Mouse (Mus musculus): Measurements from ENCODE around the gene Grasp. TPM values are rescaled to one million over a fixed set of nuclear protein-coding genes. Genes with fewer than 3 reads are reported as not detected.

Gene Grasp
- polyA plus RNA-seq, 2 experiments, result 7.5 to 20.5 TPM

DNA sequence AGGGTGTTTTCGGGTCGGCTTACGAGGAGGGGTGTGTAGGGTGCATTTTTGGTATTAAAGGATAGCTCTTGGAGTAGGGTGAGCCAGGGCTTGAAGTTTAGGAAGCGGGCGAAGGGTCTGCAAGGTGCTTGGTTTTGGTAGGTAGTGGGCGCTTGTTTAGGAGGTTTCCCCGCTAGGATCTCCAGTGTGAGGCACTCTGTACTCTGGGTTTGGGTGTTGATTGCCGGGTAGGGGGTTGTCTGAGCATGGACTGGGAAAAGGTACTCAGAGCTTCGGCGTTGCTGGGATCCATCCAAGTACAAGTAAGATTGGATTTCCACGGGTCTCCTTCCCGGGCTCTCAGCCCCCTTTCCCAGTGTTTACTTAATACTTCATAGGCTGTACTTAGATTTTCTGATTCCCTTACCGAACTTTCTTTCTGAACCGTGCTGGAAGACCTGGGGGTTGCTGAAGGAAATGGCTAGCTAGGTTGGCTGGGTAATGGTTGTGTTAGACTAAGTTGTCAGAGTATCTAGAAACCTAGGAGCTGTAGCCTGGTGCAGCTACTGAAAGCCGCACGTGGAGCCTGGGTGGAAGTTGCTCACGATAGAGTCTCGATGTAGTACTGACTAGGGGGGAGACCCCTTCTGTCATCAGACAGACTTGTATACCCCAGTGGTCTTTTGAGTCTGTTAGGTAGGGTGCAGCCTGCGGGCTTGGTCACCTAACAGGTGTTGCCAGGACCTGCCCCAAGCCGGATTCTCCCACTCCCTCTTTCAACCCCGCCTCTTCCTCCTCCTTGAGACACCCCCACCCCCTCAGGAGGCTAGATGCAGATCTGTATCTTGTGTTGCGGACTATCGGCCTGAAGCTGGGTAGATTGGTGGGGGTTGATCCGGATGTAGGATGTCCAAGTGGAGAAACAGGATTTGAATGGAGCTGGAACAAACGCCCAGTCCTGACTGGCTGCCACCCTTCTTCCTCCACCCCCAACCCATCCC, 43.4 kb downstream of the Grasp start:
- Histone ChIP-seq H3K36me3 (ENCODE audit: control insufficient read depth, insufficient read depth, low read length) (peaks cover 22% of the 10 kb centered on the region), H3K9me3 (ENCODE audit: control insufficient read depth, low read length) (no peaks in the 10 kb centered on the region), H3K4me1 (ENCODE audit: control insufficient read depth, insufficient read depth, low read length) (peaks cover 20% of the 10 kb centered on the region), H3K27ac (replicated peaks; ENCODE audit: low read depth, low read length) (0 out of 2 replicates have a peak overlapping the region, but pooled peaks have one; percentile 30), H3K4me2 (replicated peaks; ENCODE audit: low read depth, low read length, severe bottlenecking) (peak overlapping the region; percentile 92), H3K9ac (ENCODE audit: low read depth, low read length, severe bottlenecking) (peak overlapping the region; percentile 67), H3K4me3 (replicated peaks; ENCODE audit: low read length) (peak overlapping the region; percentile 48), H3K27me3 (ENCODE audit: control insufficient read depth, insufficient read depth, low read length) (no peaks in the 10 kb centered on the region)
- DNase-seq (ENCODE audit: low spot score) (peak; percentile 13), ATAC-seq (ENCODE audit: low FRiP score, low read depth) (no peak)
- WGBS, result 5% methylated on average over 25 of the region's 25 CpGs
- TF ChIP-seq POLR2A (IDR thresholded peaks at IDR 0.05; ENCODE audit: borderline replicate concordance, extremely low read depth, insufficient read depth, insufficient read length), result no peak

GRCm38 (mm10) chr15:101270101-101270820, 46.3 kb downstream of the Grasp start:
- TF ChIP-seq POLR2A (IDR thresholded peaks at IDR 0.05; ENCODE audit: borderline replicate concordance, extremely low read depth, insufficient read depth, insufficient read length), result no peak
- Histone ChIP-seq H3K4me3 (replicated peaks; ENCODE audit: low read length) (no peak overlapping the region), H3K9ac (ENCODE audit: low read depth, low read length, severe bottlenecking) (no peak overlapping the region), H3K27ac (replicated peaks; ENCODE audit: low read depth, low read length) (no peak overlapping the region), H3K27me3 (ENCODE audit: control insufficient read depth, insufficient read depth, low read length) (no peaks in the 10 kb centered on the region), H3K9me3 (ENCODE audit: control insufficient read depth, low read length) (no peaks in the 10 kb centered on the region), H3K36me3 (ENCODE audit: control insufficient read depth, insufficient read depth, low read length) (peaks cover 46% of the 10 kb centered on the region), H3K4me2 (replicated peaks; ENCODE audit: low read depth, low read length, severe bottlenecking) (no peak overlapping the region), H3K4me1 (ENCODE audit: control insufficient read depth, insufficient read depth, low read length) (peaks cover 19% of the 10 kb centered on the region)
- WGBS, result 90% methylated on average over 29 of the region's 29 CpGs
- no peak for ATAC-seq (ENCODE audit: low FRiP score, low read depth)
- no peak for DNase-seq (ENCODE audit: low spot score)

- TF ChIP-seq POLR2A (IDR thresholded peaks at IDR 0.05; ENCODE audit: borderline replicate concordance, extremely low read depth, insufficient read depth, insufficient read length), result no peak
- DNase-seq (ENCODE audit: low spot score) (no peak), ATAC-seq (ENCODE audit: low FRiP score, low read depth) (no peak)
- no peaks in the 10 kb centered on the region for H3K9me3 ChIP-seq (ENCODE audit: control insufficient read depth, low read length)
- 63% methylated on average over 3 of the region's 3 CpGs for WGBS
- H3K4me2 ChIP-seq (replicated peaks; ENCODE audit: low read depth, low read length, severe bottlenecking), result no peak overlapping the region
- H3K4me1 ChIP-seq (ENCODE audit: control insufficient read depth, insufficient read depth, low read length), result peaks cover 11% of the 10 kb centered on the region
- no peak overlapping the region for H3K27ac ChIP-seq (replicated peaks; ENCODE audit: low read depth, low read length)
- no peak overlapping the region for H3K4me3 ChIP-seq (replicated peaks; ENCODE audit: low read length)
- peaks cover 46% of the 10 kb centered on the region for H3K36me3 ChIP-seq (ENCODE audit: control insufficient read depth, insufficient read depth, low read length)
- no peaks in the 10 kb centered on the region for H3K27me3 ChIP-seq (ENCODE audit: control insufficient read depth, insufficient read depth, low read length)
- H3K9ac ChIP-seq (ENCODE audit: low read depth, low read length, severe bottlenecking), result no peak overlapping the region
These were observed 47.1 kb downstream of the Grasp start for GRCm38 (mm10) chr15:101271107-101271506.

- Histone ChIP-seq H3K4me2 (replicated peaks; ENCODE audit: low read depth, low read length, severe bottlenecking) (no peak overlapping the region), H3K9ac (ENCODE audit: low read depth, low read length, severe bottlenecking) (no peak overlapping the region), H3K4me3 (replicated peaks; ENCODE audit: low read length) (no peak overlapping the region), H3K27me3 (ENCODE audit: control insufficient read depth, insufficient read depth, low read length) (no peaks in the 10 kb centered on the region), H3K9me3 (ENCODE audit: control insufficient read depth, low read length) (no peaks in the 10 kb centered on the region), H3K36me3 (ENCODE audit: control insufficient read depth, insufficient read depth, low read length) (peaks cover 46% of the 10 kb centered on the region), H3K27ac (replicated peaks; ENCODE audit: low read depth, low read length) (no peak overlapping the region), H3K4me1 (ENCODE audit: control insufficient read depth, insufficient read depth, low read length) (peaks cover 9% of the 10 kb centered on the region; the same call in 1 of the 2 replicates)
- ATAC-seq (ENCODE audit: low FRiP score, low read depth) (no peak), DNase-seq (ENCODE audit: low spot score) (no peak)
- WGBS, result 86% methylated on average over 15 of the region's 15 CpGs
- no peak for TF ChIP-seq POLR2A (IDR thresholded peaks at IDR 0.05; ENCODE audit: borderline replicate concordance, extremely low read depth, insufficient read depth, insufficient read length)
These were observed 47.5 kb downstream of the Grasp start for GRCm38 (mm10) chr15:101271513-101271912.

GRCm38 (mm10) chr15:101274380-101274779, 50.4 kb downstream of the Grasp start:
- WGBS, result 79% methylated on average over 6 of the region's 6 CpGs
- ATAC-seq (ENCODE audit: low FRiP score, low read depth) (no peak), DNase-seq (ENCODE audit: low spot score) (no peak)

More at GRCm38 (mm10) chr15:101274380-101274779, 50.4 kb downstream of the Grasp start:
- TF ChIP-seq POLR2A (IDR thresholded peaks at IDR 0.05; ENCODE audit: borderline replicate concordance, extremely low read depth, insufficient read depth, insufficient read length), result no peak
- Histone ChIP-seq H3K9me3 (ENCODE audit: control insufficient read depth, low read length) (no peaks in the 10 kb centered on the region), H3K27ac (replicated peaks; ENCODE audit: low read depth, low read length) (no peak overlapping the region), H3K9ac (ENCODE audit: low read depth, low read length, severe bottlenecking) (no peak overlapping the region), H3K4me2 (replicated peaks; ENCODE audit: low read depth, low read length, severe bottlenecking) (no peak overlapping the region), H3K36me3 (ENCODE audit: control insufficient read depth, insufficient read depth, low read length) (peaks cover 46% of the 10 kb centered on the region), H3K4me1 (ENCODE audit: control insufficient read depth, insufficient read depth, low read length) (peaks cover 20% of the 10 kb centered on the region), H3K27me3 (ENCODE audit: control insufficient read depth, insufficient read depth, low read length) (no peaks in the 10 kb centered on the region), H3K4me3 (replicated peaks; ENCODE audit: low read length) (no peak overlapping the region)

Data from limb, embryonic 14.5 days (tissue).